Mouse (Mus musculus) heart, embryonic 10.5 days (tissue): Measurements from ENCODE around the gene Lsm7. TPM values are rescaled to one million over a fixed set of nuclear protein-coding genes. Genes with fewer than 3 reads are reported as not detected.

ENCODE experiments used
- DNase-seq: peaks from one replicate; pipeline ENCODE4 v3.0.0-alpha.2; 2017; ENCODE audit warnings: low spot score
- H3K27ac ChIP-seq: fragments of 300-500 bp; sonication (generic); 2 replicates; pipeline ENCODE4 v1.5.1; 2016; ENCODE audit warnings: mild to moderate bottlenecking
- H3K27me3 ChIP-seq: fragments of 300-500 bp; sonication (generic); 2 replicates; pipeline ENCODE4 v1.6.1; 2016; ENCODE audit warnings: mild to moderate bottlenecking; ENCODE audit not compliant: poor library complexity, insufficient read depth, severe bottlenecking
- H3K36me3 ChIP-seq: fragments of 300-500 bp; sonication (generic); 2 replicates; pipeline ENCODE4 v1.6.1; 2016; ENCODE audit warnings: mild to moderate bottlenecking, moderate library complexity
- H3K4me1 ChIP-seq: fragments of 300-500 bp; sonication (generic); 2 replicates; pipeline ENCODE4 v1.6.1; 2016; ENCODE audit warnings: mild to moderate bottlenecking
- H3K4me3 ChIP-seq: fragments of 300-500 bp; sonication (generic); 2 replicates; pipeline ENCODE4 v1.5.1; 2016; ENCODE audit warnings: mild to moderate bottlenecking, moderate library complexity
- H3K9me3 ChIP-seq: fragments of 300-500 bp; sonication (generic); 2 replicates; pipeline ENCODE4 v1.6.1; 2016; ENCODE audit warnings: mild to moderate bottlenecking, moderate library complexity
- WGBS: fragments of 180-500 bp; shearing (Covaris S2); methylation state at CpG from one replicate; pipeline ENCODE4 v1.1.7; 2016; 5-methylcytosine and 5-hydroxymethylcytosine counted together
- polyA plus RNA-seq: library from polyadenylated mRNA; unstranded; fragments of >200 nt; fragmentation: Nextera tagmentation; extraction: Ambion mirVana; gene quantifications from 2 replicates; pipeline ENCODE4 v1.2.1, GENCODE M21; 2016

Gene Lsm7
- polyA plus RNA-seq, result 200 and 266 TPM in 2 replicates

GRCm38 (mm10) chr10:80854913-80855748 lies at the start of gene Lsm7, which contains the start of gene Sppl2b:
Lsm7 (minus strand) TSS chr10:80855209.
Sppl2b (plus strand) TSS chr10:80855275.
- peaks cover 31% of the 10 kb centered on the region for H3K36me3 ChIP-seq
- H3K4me1 ChIP-seq, result peaks cover 39% of the 10 kb centered on the region
- peak; percentile 98 for DNase-seq
- H3K27ac ChIP-seq, result peak within 1 kb of the TSS; percentile 87
- under 1% methylated on average over 81 of the region's 81 CpGs for WGBS
- H3K9me3 ChIP-seq, result no peaks in the 10 kb centered on the region
- H3K27me3 ChIP-seq, result no peaks in the 10 kb centered on the region
- peak within 1 kb of the TSS; percentile 89 for H3K4me3 ChIP-seq

- H3K36me3 ChIP-seq, result peaks cover 79% of the 10 kb centered on the region
- no peak for DNase-seq
- H3K4me1 ChIP-seq, result peaks cover 16% of the 10 kb centered on the region
Measured at GRCm38 (mm10) chr10:80904709-80905108, 49.7 kb upstream of the Lsm7 start.

GRCm38 (mm10) chr10:80904004-80904693 lies 49.1 kb upstream of the Lsm7 start:
- Histone ChIP-seq H3K27me3 (no peaks in the 10 kb centered on the region), H3K36me3 (peaks cover 77% of the 10 kb centered on the region), H3K4me3 (no peak overlapping the region), H3K27ac (no peak overlapping the region), H3K4me1 (peaks cover 20% of the 10 kb centered on the region), H3K9me3 (no peaks in the 10 kb centered on the region)
- DNase-seq, result no peak
- WGBS, result 83% methylated on average over 28 of the region's 28 CpGs

More at GRCm38 (mm10) chr10:80904709-80905108, 49.7 kb upstream of the Lsm7 start:
- Histone ChIP-seq H3K4me3 (no peak overlapping the region), H3K27me3 (no peaks in the 10 kb centered on the region), H3K27ac (no peak overlapping the region), H3K9me3 (no peaks in the 10 kb centered on the region)
- 90% methylated on average over 11 of the region's 11 CpGs for WGBS

GRCm38 (mm10) chr10:80903282-80903681 lies 48.3 kb upstream of the Lsm7 start:
- Histone ChIP-seq H3K4me3 (no peak overlapping the region), H3K27ac (no peak overlapping the region), H3K36me3 (peaks cover 77% of the 10 kb centered on the region), H3K4me1 (peaks cover 29% of the 10 kb centered on the region), H3K27me3 (no peaks in the 10 kb centered on the region), H3K9me3 (no peaks in the 10 kb centered on the region)
- 93% methylated on average over 10 of the region's 10 CpGs for WGBS
- no peak for DNase-seq

- peaks cover 68% of the 10 kb centered on the region for H3K36me3 ChIP-seq
Measured at GRCm38 (mm10) chr10:80902273-80902940, 47.4 kb upstream of the Lsm7 start.

GRCm38 (mm10) chr10:80901409-80902272 lies 46.6 kb upstream of the Lsm7 start:
- H3K9me3 ChIP-seq, result no peaks in the 10 kb centered on the region
- H3K4me3 ChIP-seq, result 0 out of 2 replicates have a peak overlapping the region, but pooled peaks have one; percentile 24
- H3K27me3 ChIP-seq, result peaks cover 13% of the 10 kb centered on the region
- peak overlapping the region; percentile 90 for H3K27ac ChIP-seq
- 87% methylated on average over 19 of the region's 19 CpGs for WGBS
- no peak for DNase-seq
- peaks cover 64% of the 10 kb centered on the region for H3K36me3 ChIP-seq
- H3K4me1 ChIP-seq, result peaks cover 42% of the 10 kb centered on the region

More at GRCm38 (mm10) chr10:80902273-80902940, 47.4 kb upstream of the Lsm7 start:
- peaks cover 6% of the 10 kb centered on the region; the same call in 1 of the 2 replicates for H3K27me3 ChIP-seq
- 95% methylated on average over 9 of the region's 9 CpGs for WGBS
- DNase-seq, result no peak
- peaks cover 38% of the 10 kb centered on the region for H3K4me1 ChIP-seq
- H3K4me3 ChIP-seq, result no peak overlapping the region
- no peak overlapping the region for H3K27ac ChIP-seq
- no peaks in the 10 kb centered on the region for H3K9me3 ChIP-seq

GRCm38 (mm10) chr10:80900318-80901247 lies 45.6 kb upstream of the Lsm7 start, which contains the start of gene Timm13:
Timm13 (minus strand) TSS chr10:80900969.
- WGBS, result under 1% methylated on average over 72 of the region's 72 CpGs
- Histone ChIP-seq H3K9me3 (no peaks in the 10 kb centered on the region), H3K27me3 (peaks cover 13% of the 10 kb centered on the region), H3K27ac (peak within 1 kb of the TSS; percentile 90), H3K4me3 (peak within 1 kb of the TSS; percentile 77), H3K36me3 (peaks cover 53% of the 10 kb centered on the region), H3K4me1 (peaks cover 42% of the 10 kb centered on the region)
- peak; percentile 100 for DNase-seq

GRCm38 (mm10) chr10:80899591-80900317 lies 44.7 kb upstream of the Lsm7 start:
- peak overlapping the region; percentile 90 for H3K27ac ChIP-seq
- 15% methylated on average over 25 of the region's 25 CpGs for WGBS
- H3K9me3 ChIP-seq, result no peaks in the 10 kb centered on the region
- peaks cover 42% of the 10 kb centered on the region for H3K4me1 ChIP-seq
- DNase-seq, result no peak
- H3K36me3 ChIP-seq, result peaks cover 45% of the 10 kb centered on the region
- peak overlapping the region; percentile 77 for H3K4me3 ChIP-seq
- H3K27me3 ChIP-seq, result peaks cover 13% of the 10 kb centered on the region

GRCm38 (mm10) chr10:80899074-80899473 lies 44.1 kb upstream of the Lsm7 start:
- DNase-seq, result no peak
- WGBS, result 87% methylated on average over 8 of the region's 8 CpGs
- H3K27ac ChIP-seq, result no peak overlapping the region
- peaks cover 13% of the 10 kb centered on the region for H3K27me3 ChIP-seq
- peak overlapping the region; percentile 77 for H3K4me3 ChIP-seq
- peaks cover 38% of the 10 kb centered on the region for H3K36me3 ChIP-seq
- H3K4me1 ChIP-seq, result peaks cover 36% of the 10 kb centered on the region
- no peaks in the 10 kb centered on the region for H3K9me3 ChIP-seq

GRCm38 (mm10) chr10:80897861-80898510 lies 43.0 kb upstream of the Lsm7 start:
- peaks cover 27% of the 10 kb centered on the region for H3K36me3 ChIP-seq
- peaks cover 13% of the 10 kb centered on the region for H3K27me3 ChIP-seq
- no peak for DNase-seq
- peak overlapping the region; percentile 40 for H3K4me3 ChIP-seq
- 24% methylated on average over 41 of the region's 41 CpGs for WGBS
- H3K9me3 ChIP-seq, result no peaks in the 10 kb centered on the region
- peak overlapping the region; percentile 63 for H3K27ac ChIP-seq
- peaks cover 34% of the 10 kb centered on the region for H3K4me1 ChIP-seq
